Mouse (Mus musculus) heart, adult 11 months (tissue): ENCODE measurements at regions not wholly inside any gene's neighbourhood (a gene's known extent, or its start where the extent isn't known, plus 50 kb on each side); places are given as distances from the start of the nearest gene placed in this dataset.

Source experiments
- DNase-seq: peaks from one replicate; pipeline ENCODE4 v3.0.0; 2022

GRCm38 (mm10) chr13:46350075-46350747 is 68.0 kb upstream of the Rbm24 start:
- DNase-seq = peak; percentile 91

DNA sequence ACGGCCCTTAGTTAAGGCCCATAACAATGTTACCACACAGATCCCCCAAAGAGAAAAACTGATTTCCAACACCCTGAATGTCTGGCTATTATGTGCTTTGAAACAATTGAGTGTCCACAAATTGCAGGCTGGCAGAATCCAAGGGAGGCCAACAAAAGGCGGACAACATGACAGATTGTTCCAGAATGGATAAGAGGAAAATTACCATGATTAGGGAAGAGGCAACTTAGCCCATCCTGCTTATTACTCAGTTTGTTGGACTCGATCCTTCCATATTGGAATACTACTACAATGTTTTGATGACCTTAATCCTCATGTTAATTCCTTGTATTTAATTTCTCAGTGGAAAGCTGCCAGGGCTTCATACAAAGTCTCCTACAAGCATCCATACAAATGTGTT is 62.9 kb upstream of the Rbm24 start:
- DNase-seq = peak; percentile 64

GRCm38 (mm10) chr13:46355975-46356374 is 62.3 kb upstream of the Rbm24 start:
- DNase-seq = no peak

GRCm38 (mm10) chr13:46357037-46357436 is 61.2 kb upstream of the Rbm24 start:
- peak; percentile 62 for DNase-seq

GRCm38 (mm10) chr13:46360495-46361120 is 57.6 kb upstream of the Rbm24 start:
- DNase-seq = peak; percentile 67

- DNase-seq = peak; percentile 71
These were observed 54.6 kb upstream of the Rbm24 start for GRCm38 (mm10) chr13:46363456-46364201.

- DNase-seq = peak; percentile 48
These were observed 53.9 kb upstream of the Rbm24 start for GRCm38 (mm10) chr13:46364202-46364912.

- peak; percentile 3 for DNase-seq
These were observed 52.9 kb upstream of the Rbm24 start for GRCm38 (mm10) chr13:46365292-46365691.
